Mouse (Mus musculus): ENCODE results near the gene Cd68. TPM values are rescaled to one million over a fixed set of nuclear protein-coding genes. Genes with fewer than 3 reads are reported as not detected.

Gene Cd68
- total RNA-seq, 2 experiments from 2014 or later = 9.7 to 15.4 TPM

- DNase-seq (ENCODE audit: low spot score in 2 of 2) = no peak
- TF ChIP-seq CTCF (conservative IDR thresholded peaks at IDR 0.05) = no peak
- Histone ChIP-seq H3K27ac (peak overlapping the region; percentile 95), H3K4me3 (no peak overlapping the region)
Observed at GRCm38 (mm10) chr11:69687061-69687460, 21.1 kb upstream of the Cd68 start.

DNA sequence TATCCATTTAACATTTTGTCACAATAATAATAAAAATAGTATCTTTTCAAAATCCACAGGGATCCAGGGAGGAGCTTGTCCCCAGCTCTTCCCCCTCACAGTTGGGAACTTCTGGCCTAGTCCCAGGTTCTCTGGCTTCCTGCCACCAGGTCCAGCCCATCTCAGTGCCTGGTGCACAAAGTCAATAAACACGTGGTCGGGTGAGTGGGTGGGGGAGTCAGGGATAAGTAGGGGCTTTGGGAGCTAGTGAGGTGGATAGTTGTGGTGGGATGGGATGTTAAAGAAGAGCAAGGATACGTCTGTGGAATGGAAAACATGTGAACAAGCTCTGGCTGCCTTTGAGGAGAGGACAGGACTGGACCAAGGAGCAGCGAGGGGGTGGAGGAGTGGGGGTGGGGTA is 20.4 kb upstream of the Cd68 start:
- peak overlapping the region; percentile 36 for H3K4me3 ChIP-seq
- no peak for TF ChIP-seq CTCF (conservative IDR thresholded peaks at IDR 0.05)
- peak overlapping the region; percentile 95 for H3K27ac ChIP-seq
- DNase-seq (ENCODE audit: low spot score in 2 of 2) = peak in 1 of 2 experiments; percentile 75

- peak within 1 kb of the TSS; percentile 95 for H3K27ac ChIP-seq
- no peak for TF ChIP-seq CTCF (conservative IDR thresholded peaks at IDR 0.05)
- peak in 1 of 2 experiments; percentile 69 for DNase-seq (ENCODE audit: low spot score in 2 of 2)
- peak within 1 kb of the TSS; percentile 36 for H3K4me3 ChIP-seq
Observed at GRCm38 (mm10) chr11:69685526-69686148, 19.7 kb upstream of the Cd68 start, which contains the start of gene Tnfsf13. Tnfsf13 (minus strand) TSS chr11:69685784.

- no peak for TF ChIP-seq CTCF (conservative IDR thresholded peaks at IDR 0.05)
- Histone ChIP-seq H3K27ac (peak overlapping the region; percentile 95), H3K4me3 (no peak overlapping the region)
- no peak for DNase-seq (ENCODE audit: low spot score in 2 of 2)
Observed at GRCm38 (mm10) chr11:69684936-69685335, 19.0 kb upstream of the Cd68 start.

DNA sequence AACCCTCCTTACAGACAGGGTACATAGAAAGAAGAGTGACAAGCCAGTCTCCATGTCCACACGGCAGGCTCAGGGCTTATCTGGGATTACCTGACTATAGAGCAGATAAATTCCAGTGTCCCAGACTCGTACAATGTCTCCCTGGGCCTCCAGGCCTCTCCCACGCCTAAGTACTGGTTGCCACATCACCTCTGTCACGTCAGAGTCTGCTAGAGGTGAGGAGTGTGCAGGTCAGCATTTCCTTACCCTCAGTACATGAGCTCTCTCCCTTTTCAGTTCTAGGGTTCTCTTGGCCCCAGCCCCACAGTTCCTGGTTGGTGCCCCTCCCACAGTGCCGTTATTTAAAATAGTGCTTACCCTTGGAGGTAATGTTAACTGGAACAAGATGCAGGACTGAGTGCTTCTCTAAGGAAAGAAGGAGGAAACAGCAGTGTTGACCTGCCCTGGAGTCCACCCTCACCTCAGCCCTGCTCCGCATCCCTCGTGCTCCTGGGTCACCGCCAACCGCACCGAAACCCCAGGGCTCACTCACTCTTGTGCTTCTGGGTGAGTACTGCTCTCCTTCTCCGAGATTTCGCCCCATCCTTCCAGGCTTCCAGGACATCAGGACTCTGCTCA is 18.3 kb upstream of the Cd68 start:
- DNase-seq (ENCODE audit: low spot score in 2 of 2) = no peak
- no peak overlapping the region for H3K4me3 ChIP-seq
- H3K27ac ChIP-seq = peak overlapping the region; percentile 95
- no peak for TF ChIP-seq CTCF (conservative IDR thresholded peaks at IDR 0.05)

- Histone ChIP-seq H3K4me3 (no peak overlapping the region), H3K27ac (peak overlapping the region; percentile 95)
- TF ChIP-seq CTCF (conservative IDR thresholded peaks at IDR 0.05) = no peak
- DNase-seq (ENCODE audit: low spot score in 2 of 2) = no peak
Observed at GRCm38 (mm10) chr11:69683576-69683975, 17.6 kb upstream of the Cd68 start.

- H3K27ac ChIP-seq = peak overlapping the region; percentile 95
- peak; percentile 94 for TF ChIP-seq CTCF (conservative IDR thresholded peaks at IDR 0.05)
- peak; percentile 87 to 92 for DNase-seq (ENCODE audit: low spot score in 2 of 2)
- H3K4me3 ChIP-seq = peak overlapping the region; percentile 44
Observed at GRCm38 (mm10) chr11:69682840-69683533, 17.0 kb upstream of the Cd68 start.

DNA sequence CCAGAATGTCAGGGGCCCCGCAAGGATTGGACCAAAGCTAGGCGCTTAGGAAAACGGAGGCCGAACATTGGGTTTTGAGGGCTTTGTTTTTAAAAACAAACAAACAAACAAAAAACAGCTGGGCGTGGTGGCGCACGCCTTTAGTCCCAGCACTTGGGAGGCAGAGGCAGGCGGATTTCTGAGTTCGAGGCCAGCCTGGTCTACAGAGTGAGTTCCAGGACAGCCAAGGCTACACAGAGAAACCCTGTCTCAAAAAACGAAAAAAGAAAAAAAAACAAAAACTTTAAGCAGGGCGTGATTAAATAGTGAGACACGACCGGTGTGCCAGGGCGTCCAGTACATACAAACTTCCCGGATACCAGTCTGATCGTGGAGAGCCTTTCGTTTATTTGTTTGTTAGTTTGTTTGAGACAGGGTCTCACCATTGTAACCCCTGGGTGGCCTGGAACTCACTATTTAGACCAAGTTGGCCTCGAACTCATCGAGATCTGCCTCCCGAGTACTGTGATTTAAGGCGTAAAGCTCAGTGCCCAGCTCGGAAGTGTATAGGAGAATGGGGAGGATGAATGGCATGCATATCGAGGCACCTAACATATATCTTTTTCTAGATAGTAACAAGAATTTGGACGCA is 16.4 kb upstream of the Cd68 start:
- Histone ChIP-seq H3K27ac (peak overlapping the region; percentile 95), H3K4me3 (peak overlapping the region; percentile 82)
- no peak for TF ChIP-seq CTCF (conservative IDR thresholded peaks at IDR 0.05)
- DNase-seq (ENCODE audit: low spot score in 2 of 2) = no peak

GRCm38 (mm10) chr11:69681314-69682208 is 15.6 kb upstream of the Cd68 start, which contains the start of gene Senp3:
Senp3 (minus strand) TSS chr11:69682084.
- Histone ChIP-seq H3K4me3 (peak within 1 kb of the TSS; percentile 82), H3K27ac (peak within 1 kb of the TSS; percentile 95)
- DNase-seq (ENCODE audit: low spot score in 2 of 2) = peak; percentile 97 to 98
- TF ChIP-seq CTCF (conservative IDR thresholded peaks at IDR 0.05) = no peak

DNA sequence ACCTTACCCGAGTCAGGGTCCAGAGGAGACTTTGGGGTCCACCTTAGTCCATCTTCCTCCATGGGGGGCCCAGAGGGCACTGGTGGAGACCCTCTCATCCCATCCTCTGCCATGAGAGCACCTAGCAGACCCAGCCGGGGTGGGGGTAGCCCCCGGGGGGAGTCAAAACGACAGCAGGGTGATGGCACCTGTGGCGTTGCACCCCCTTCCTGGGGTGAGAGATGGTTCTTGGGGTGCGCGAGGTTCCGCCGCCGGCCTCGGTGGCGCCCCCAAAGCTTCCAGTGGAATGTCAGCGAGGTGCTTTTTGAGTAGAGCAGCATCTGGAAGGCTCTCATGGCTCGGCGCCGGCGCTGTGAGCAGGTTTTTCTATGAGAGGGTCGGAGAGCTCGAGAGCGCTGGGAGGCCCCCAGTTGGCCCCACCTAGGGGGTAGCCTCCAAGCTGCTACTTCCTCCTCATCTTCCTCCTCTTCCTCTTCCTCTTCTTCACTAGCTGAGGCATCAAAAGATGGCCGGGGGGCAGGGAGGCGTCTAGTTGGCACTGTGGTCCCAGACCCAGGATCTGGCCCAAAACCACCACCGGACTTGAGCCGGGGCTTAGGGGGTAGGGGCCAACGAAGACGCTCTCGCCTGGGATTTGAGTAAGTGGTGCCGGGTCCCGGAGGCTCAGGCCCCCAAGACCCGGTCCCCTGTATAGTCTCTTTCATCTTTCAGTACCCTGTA is 14.3 kb upstream of the Cd68 start:
- peak overlapping the region; percentile 82; the same call in 1 of the 2 replicates for H3K4me3 ChIP-seq
- no peak for TF ChIP-seq CTCF (conservative IDR thresholded peaks at IDR 0.05)
- DNase-seq (ENCODE audit: low spot score in 2 of 2) = no peak
- H3K27ac ChIP-seq = no peak overlapping the region

DNA sequence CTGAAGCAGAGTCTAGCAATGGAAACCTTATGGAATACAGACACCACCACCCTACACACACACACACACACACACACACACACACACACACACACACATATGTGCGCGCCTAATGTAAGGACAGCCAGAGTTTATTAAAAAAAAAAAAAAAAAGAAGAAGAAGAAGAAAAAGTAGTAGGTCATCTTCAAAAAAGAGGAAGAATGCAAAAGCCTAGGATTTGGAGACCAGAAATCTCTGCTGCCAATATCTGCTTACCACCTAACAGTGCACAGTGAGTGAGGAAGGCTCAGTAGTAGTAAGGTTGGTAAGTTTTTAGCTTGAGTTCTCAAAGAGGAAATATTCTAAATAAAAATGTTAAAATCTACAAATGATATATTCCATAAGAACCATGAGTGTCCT is 13.2 kb upstream of the Cd68 start:
- H3K4me3 ChIP-seq = no peak overlapping the region
- TF ChIP-seq CTCF (conservative IDR thresholded peaks at IDR 0.05) = no peak
- H3K27ac ChIP-seq = no peak overlapping the region
- DNase-seq (ENCODE audit: low spot score in 2 of 2) = no peak
